ENCODE assay signal across 12 mouse cellular contexts in the genomic region with DNA sequence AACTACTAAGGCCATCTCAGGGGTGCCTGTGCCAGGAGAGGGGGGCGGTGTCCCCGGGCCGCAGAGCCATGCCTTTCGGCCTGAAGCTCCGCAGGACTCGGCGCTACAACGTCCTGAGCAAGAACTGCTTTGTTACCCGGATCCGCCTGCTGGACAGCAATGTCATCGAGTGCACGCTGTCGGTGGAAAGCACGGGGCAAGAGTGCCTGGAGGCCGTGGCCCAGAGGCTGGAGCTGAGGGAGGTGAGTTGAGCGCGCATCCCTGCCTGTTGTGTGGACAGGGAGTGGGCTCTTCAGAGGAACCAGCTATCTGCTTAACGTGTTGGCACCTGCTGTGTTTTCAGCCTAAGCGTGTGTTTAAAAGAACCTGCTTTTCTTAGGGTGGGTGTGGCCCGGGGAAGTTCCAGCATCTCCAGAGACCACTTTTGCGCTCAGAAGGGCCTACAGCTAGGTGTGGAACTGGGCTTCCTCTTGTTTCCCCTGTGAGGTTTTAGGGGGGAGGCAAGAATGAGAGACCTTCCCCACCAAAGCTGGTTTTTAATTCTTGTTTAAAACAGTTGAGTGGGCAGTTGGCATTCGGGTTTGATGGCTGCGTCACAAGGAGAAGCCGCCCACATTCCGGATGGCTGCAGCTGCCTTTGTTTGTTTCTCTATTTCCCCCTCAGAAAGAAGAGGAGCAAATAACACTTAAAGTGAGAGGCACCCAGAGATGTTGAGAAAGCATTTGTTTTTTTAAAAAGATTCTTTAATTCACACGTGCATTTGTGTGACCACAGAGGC. TPM values are rescaled to one million over a fixed set of nuclear protein-coding genes. Genes with fewer than 3 reads are reported as not detected.
DNase-seq lines count a peak whose midpoint lies in the region; ATAC-seq lines count a peak whose summit lies in the region.
"Had no signal": no experiment of that assay in that cellular context is flagged by ENCODE, and none has a peak within 500 bp of the region (broad histone marks: within the 10 kb centered on the region; RNA-seq: fewer than 3 reads in every experiment).

No protein-coding gene starts in this region.

- no peak for ATAC-seq in lung, embryonic 16.5 days (ENCODE audit: low read depth)
- no peak for ATAC-seq in inflammation-experienced regulatory T-cells, adult 6 months
- no peak for ATAC-seq in granulocyte monocyte progenitor cell, adult 5-6 weeks (replicated peaks; ENCODE audit: poor library complexity, severe bottlenecking)
- ATAC-seq in hindbrain, embryonic 13.5 days (ENCODE audit: low FRiP score): no peak
- ATAC-seq: activated CD4-positive, CD25-positive, alpha-beta regulatory T cell, adult 4 months had no signal

- intact Hi-C loops in gastrocnemius, postnatal 14 days (cut with DNase I; ENCODE audit: low total_unique reads): no loop called here

- no peaks in the 10 kb centered on the region for H3K36me3 ChIP-seq in lung, embryonic 16.5 days (ENCODE audit: control insufficient read depth, insufficient read depth, low read length)
- no peaks in the 10 kb centered on the region for H3K36me3 ChIP-seq in hindbrain, embryonic 13.5 days

- DNase-seq in gastrocnemius, postnatal 14 days: peak; percentile 25
- DNase-seq in gastrocnemius, postnatal 10 days: no peak
- peak; percentile 34 for DNase-seq in ES-CJ7 (ENCODE audit: low read depth, low spot score)
- DNase-seq in kidney, postnatal 14 days: peak; percentile 47
- DNase-seq: cerebellum, postnatal 25 days; gastrocnemius, postnatal 25 days; thymus, postnatal 14 days had no signal

- no peaks in the 10 kb centered on the region for H3K27me3 ChIP-seq in lung, embryonic 16.5 days (ENCODE audit: control insufficient read depth, insufficient read depth, low read depth, low read length)
- peaks cover 20% of the 10 kb centered on the region; the same call in 1 of the 2 replicates for H3K27me3 ChIP-seq in hindbrain, embryonic 13.5 days

- 64% methylated on average over 26 of the region's 26 CpGs for WGBS in lung, embryonic 16.5 days
- 58% methylated on average over 26 of the region's 26 CpGs for WGBS in hindbrain, embryonic 13.5 days

- H3K4me3 ChIP-seq in lung, embryonic 16.5 days (ENCODE audit: low read length): no peak overlapping the region
- no peak overlapping the region for H3K4me3 ChIP-seq in hindbrain, embryonic 13.5 days

- no peak overlapping the region for H3K9ac ChIP-seq in lung, embryonic 16.5 days (ENCODE audit: low read length)
- no peak overlapping the region for H3K9ac ChIP-seq in hindbrain, embryonic 13.5 days

- peaks cover 38% of the 10 kb centered on the region for H3K4me1 ChIP-seq in lung, embryonic 16.5 days (replicated peaks; ENCODE audit: control insufficient read depth, insufficient read depth, low read length)
- H3K4me1 ChIP-seq in hindbrain, embryonic 13.5 days (replicated peaks): peaks cover 30% of the 10 kb centered on the region

- H3K27ac ChIP-seq in lung, embryonic 16.5 days (ENCODE audit: low read length): peak overlapping the region; percentile 53; the same call in 1 of the 2 replicates
- H3K27ac ChIP-seq in hindbrain, embryonic 13.5 days: no peak overlapping the region

- H3K4me2 ChIP-seq in lung, embryonic 16.5 days (ENCODE audit: low read depth, low read length): no peak overlapping the region
- H3K4me2 ChIP-seq in hindbrain, embryonic 13.5 days: no peak overlapping the region

- no peaks in the 10 kb centered on the region for H3K9me3 ChIP-seq in lung, embryonic 16.5 days (ENCODE audit: control insufficient read depth, low read length)
- no peaks in the 10 kb centered on the region for H3K9me3 ChIP-seq in hindbrain, embryonic 13.5 days

RNA-seq across cellular contexts. Expression of a gene that starts 58.8 kb away (rescaled TPM):
- 10 to 100 TPM; 11.0 to 12.9 TPM for total RNA-seq in gastrocnemius, postnatal 14 days (2021)
- 10 to 100 TPM; 13.0 to 20.5 TPM for total RNA-seq in gastrocnemius, postnatal 10 days (2021)
- polyA plus RNA-seq in lung, embryonic 16.5 days (2015; fragmentation: Nextera tagmentation; extraction: Ambion mirVana): 7.4 and 7.9 TPM in 2 replicates
- polyA plus RNA-seq in inflammation-experienced regulatory T-cells, adult 6 months (2017; shearing (Covaris generic)): under 1 TPM in 2 of 3 experiments, not detected in 1; 0.10 to 0.23 TPM
- 0.09 TPM in 1 of 2 replicates, not detected in the other for total RNA-seq in granulocyte monocyte progenitor cell, adult 5-6 weeks (2014; fragmentation: Nextera tagmentation)
- total RNA-seq in granulocyte monocyte progenitor cell, adult 5-6 weeks (2017): 0.22 and 0.88 TPM in 2 replicates
- 1.9 TPM in 2 replicates for polyA plus RNA-seq in hindbrain, embryonic 13.5 days (2015; fragmentation: Nextera tagmentation; extraction: Ambion mirVana)

Comparison
In these comparisons a context has a peak if more than half of its experiments do, and no peak if none do; other contexts are left out.
1. RNA of a gene that starts 58.8 kb away (total RNA-seq): 13.0 to 20.5 TPM in gastrocnemius, postnatal 10 days and 11.0 to 12.9 TPM in gastrocnemius, postnatal 14 days; 0.09 to 0.88 TPM in granulocyte monocyte progenitor cell, adult 5-6 weeks; every median in the first group is over 4 times any median in the second.